Mouse (Mus musculus): ENCODE results near the gene Olfr357. TPM values are rescaled to one million over a fixed set of nuclear protein-coding genes. Genes with fewer than 3 reads are reported as not detected.

Olfr357 gene
- polyA plus RNA-seq (2011; ENCODE audit: insufficient read depth, insufficient read length, low replicate concordance, missing spikeins) = not detected in 2 replicates

DNA sequence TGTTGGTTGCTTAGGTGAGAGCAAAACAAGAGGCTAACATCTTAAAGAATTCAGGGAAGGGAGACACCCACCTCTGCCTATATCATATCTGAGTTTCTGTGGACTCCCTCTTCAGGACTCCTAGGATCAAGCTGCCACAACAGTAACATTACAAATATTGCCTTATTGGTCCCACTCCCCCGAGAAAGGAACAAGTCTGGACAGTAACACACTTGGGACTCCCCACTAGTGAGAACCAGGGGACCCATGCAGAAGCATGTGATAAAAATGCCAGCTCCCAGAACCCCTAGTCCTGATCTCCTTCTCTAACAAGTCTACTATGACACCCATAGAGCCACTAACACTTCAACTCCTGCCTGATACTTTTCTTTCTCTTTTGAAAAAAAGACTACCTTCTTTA, at the start of gene Olfr357:
Gene Olfr357 (plus strand): TSS at position 301 of the 400 bp plus-strand sequence.
- TF ChIP-seq POLR2A (IDR thresholded peaks at IDR 0.05; ENCODE audit: borderline replicate concordance, control insufficient read depth, low read depth, low read length) (no peak), CTCF (IDR thresholded peaks at IDR 0.05; ENCODE audit: control insufficient read depth, insufficient read depth, low read length) (no peak)
- WGBS = 36% methylated on average over 1 of the region's 1 CpGs
- Histone ChIP-seq H3K4me3 (replicated peaks; ENCODE audit: control insufficient read depth, low read depth, low read length) (no peak within 1 kb of the TSS), H3K4me1 (ENCODE audit: control insufficient read depth, insufficient read depth, low read length) (no peaks in the 10 kb centered on the region), H3K27ac (ENCODE audit: control insufficient read depth, insufficient read depth, low read depth, low read length, poor library complexity) (no peak within 1 kb of the TSS)

DNA sequence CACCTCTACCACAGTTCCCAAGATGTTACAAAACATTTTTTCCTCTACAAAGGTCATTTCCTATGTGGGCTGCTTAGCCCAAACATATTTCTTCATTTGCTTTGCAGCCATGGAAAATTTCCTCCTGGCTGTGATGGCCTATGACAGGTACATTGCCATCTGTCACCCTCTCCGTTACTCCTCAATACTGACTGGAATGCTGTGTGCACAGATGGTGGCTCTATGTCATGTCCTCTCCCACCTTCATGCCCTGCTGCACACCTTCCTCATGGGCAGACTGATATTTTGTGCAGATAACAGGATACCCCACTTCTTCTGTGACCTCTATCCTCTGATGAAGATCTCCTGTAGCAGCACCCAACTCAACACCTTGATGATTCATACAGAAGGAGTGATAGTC, 3.4 kb downstream of the Olfr357 start:
- Histone ChIP-seq H3K4me1 (ENCODE audit: control insufficient read depth, insufficient read depth, low read length) (no peaks in the 10 kb centered on the region), H3K27ac (ENCODE audit: control insufficient read depth, insufficient read depth, low read depth, low read length, poor library complexity) (no peak overlapping the region), H3K4me3 (replicated peaks; ENCODE audit: control insufficient read depth, low read depth, low read length) (no peak overlapping the region)
- TF ChIP-seq CTCF (IDR thresholded peaks at IDR 0.05; ENCODE audit: control insufficient read depth, insufficient read depth, low read length) (no peak), POLR2A (IDR thresholded peaks at IDR 0.05; ENCODE audit: borderline replicate concordance, control insufficient read depth, low read depth, low read length) (no peak)
- WGBS = 77% methylated on average over 1 of the region's 1 CpGs

DNA sequence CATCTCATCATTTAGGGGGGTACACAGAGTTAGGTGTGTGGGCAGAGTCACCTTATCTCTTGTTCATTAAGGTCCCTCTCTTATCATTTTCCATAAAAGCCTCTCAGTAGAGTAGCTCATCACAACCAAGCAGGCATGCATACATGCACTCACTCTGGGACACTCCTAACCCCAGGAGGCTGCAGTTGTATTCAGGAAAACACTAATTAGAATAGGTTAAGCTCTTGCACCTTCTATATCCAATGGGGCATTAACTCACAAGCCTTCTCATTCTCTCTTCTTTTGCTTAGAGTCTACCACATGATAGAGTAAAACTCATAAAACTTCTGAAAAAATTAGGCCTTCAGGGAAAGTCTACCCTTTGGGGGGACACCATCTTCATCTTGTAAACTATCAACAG, 15.6 kb downstream of the Olfr357 start, which contains the start of gene Olfr358:
Gene Olfr358 (minus strand): TSS at position 101 of the 400 bp plus-strand sequence.
- TF ChIP-seq CTCF (IDR thresholded peaks at IDR 0.05; ENCODE audit: control insufficient read depth, insufficient read depth, low read length) = no peak
- TF ChIP-seq POLR2A (IDR thresholded peaks at IDR 0.05; ENCODE audit: borderline replicate concordance, control insufficient read depth, low read depth, low read length) = no peak
- H3K4me1 ChIP-seq (ENCODE audit: control insufficient read depth, insufficient read depth, low read length) = no peaks in the 10 kb centered on the region
- H3K27ac ChIP-seq (ENCODE audit: control insufficient read depth, insufficient read depth, low read depth, low read length, poor library complexity) = no peak within 1 kb of the TSS

More for the DNA sequence above, 15.6 kb downstream of the Olfr357 start, which contains the start of gene Olfr358:
- no peak within 1 kb of the TSS for H3K4me3 ChIP-seq (replicated peaks; ENCODE audit: control insufficient read depth, low read depth, low read length)

Other genes starting within 250 kb of the Olfr357 start
- not detected in 2 replicates for gene Olfr348, start 209.6 kb upstream of the Olfr357 start, polyA plus RNA-seq (2011; ENCODE audit: insufficient read depth, insufficient read length, low replicate concordance, missing spikeins)
- gene Olfr50, start 203.3 kb upstream of the Olfr357 start, polyA plus RNA-seq (2011; ENCODE audit: insufficient read depth, insufficient read length, low replicate concordance, missing spikeins) = 1.3 TPM in 1 of 2 replicates, not detected in the other
- gene Olfr3, start 176.8 kb upstream of the Olfr357 start, polyA plus RNA-seq (2011; ENCODE audit: insufficient read depth, insufficient read length, low replicate concordance, missing spikeins) = not detected in 2 replicates
- not detected in 2 replicates for gene Olfr350, start 147.5 kb upstream of the Olfr357 start, polyA plus RNA-seq (2011; ENCODE audit: insufficient read depth, insufficient read length, low replicate concordance, missing spikeins)
- not detected in 2 replicates for gene Olfr351, start 131.2 kb upstream of the Olfr357 start, polyA plus RNA-seq (2011; ENCODE audit: insufficient read depth, insufficient read length, low replicate concordance, missing spikeins)
- 0.57 and 1.2 TPM in 2 replicates for gene Olfr352, start 125.4 kb upstream of the Olfr357 start, polyA plus RNA-seq (2011; ENCODE audit: insufficient read depth, insufficient read length, low replicate concordance, missing spikeins)
- gene Olfr353, start 100.9 kb upstream of the Olfr357 start, polyA plus RNA-seq (2011; ENCODE audit: insufficient read depth, insufficient read length, low replicate concordance, missing spikeins) = not detected in 2 replicates
- gene Olfr354, start 88.1 kb upstream of the Olfr357 start, polyA plus RNA-seq (2011; ENCODE audit: insufficient read depth, insufficient read length, low replicate concordance, missing spikeins) = not detected in 2 replicates
- not detected in 2 replicates for gene Olfr355, start 64.9 kb upstream of the Olfr357 start, polyA plus RNA-seq (2011; ENCODE audit: insufficient read depth, insufficient read length, low replicate concordance, missing spikeins)
- gene Olfr356, start 56.7 kb upstream of the Olfr357 start, polyA plus RNA-seq (2011; ENCODE audit: insufficient read depth, insufficient read length, low replicate concordance, missing spikeins) = not detected in 2 replicates
- not detected in 2 replicates for gene Olfr358, start 15.5 kb downstream of the Olfr357 start, polyA plus RNA-seq (2011; ENCODE audit: insufficient read depth, insufficient read length, low replicate concordance, missing spikeins)
- gene Olfr360, start 71.9 kb downstream of the Olfr357 start, polyA plus RNA-seq (2011; ENCODE audit: insufficient read depth, insufficient read length, low replicate concordance, missing spikeins) = not detected in 2 replicates
- not detected in 2 replicates for gene Olfr361, start 95.5 kb downstream of the Olfr357 start, polyA plus RNA-seq (2011; ENCODE audit: insufficient read depth, insufficient read length, low replicate concordance, missing spikeins)
- gene Olfr362, start 124.1 kb downstream of the Olfr357 start, polyA plus RNA-seq (2011; ENCODE audit: insufficient read depth, insufficient read length, low replicate concordance, missing spikeins) = not detected in 2 replicates
- gene Olfr364-ps1, start 145.5 kb downstream of the Olfr357 start, polyA plus RNA-seq (2011; ENCODE audit: insufficient read depth, insufficient read length, low replicate concordance, missing spikeins) = not detected in 2 replicates
- not detected in 2 replicates for gene Olfr365, start 194.4 kb downstream of the Olfr357 start, polyA plus RNA-seq (2011; ENCODE audit: insufficient read depth, insufficient read length, low replicate concordance, missing spikeins)
- 0.23 and 0.30 TPM in 2 replicates for gene Olfr366, start 217.7 kb downstream of the Olfr357 start, polyA plus RNA-seq (2011; ENCODE audit: insufficient read depth, insufficient read length, low replicate concordance, missing spikeins)